Mouse (Mus musculus) T-helper 17 cell (primary cell): ENCODE measurements around the gene Olfr681.
"Not testable (repeated sequence)": the region's sequence is repeated elsewhere in the genome, so short reads cannot be mapped to it uniquely, and the experiment has no call there.

Experiments
- in situ Hi-C, 2 experiments: fragments of 300-600 bp; cut with MboI, MseI; formaldehyde crosslinking; loops; 1 replicate in 1 of 2; 2 replicates in 1 of 2; pipeline ENCODE4 v1.15.1; 2025; ENCODE audit warnings: high pct_unique_total_duplicates in 2 of 2

Gene Olfr681

DNA sequence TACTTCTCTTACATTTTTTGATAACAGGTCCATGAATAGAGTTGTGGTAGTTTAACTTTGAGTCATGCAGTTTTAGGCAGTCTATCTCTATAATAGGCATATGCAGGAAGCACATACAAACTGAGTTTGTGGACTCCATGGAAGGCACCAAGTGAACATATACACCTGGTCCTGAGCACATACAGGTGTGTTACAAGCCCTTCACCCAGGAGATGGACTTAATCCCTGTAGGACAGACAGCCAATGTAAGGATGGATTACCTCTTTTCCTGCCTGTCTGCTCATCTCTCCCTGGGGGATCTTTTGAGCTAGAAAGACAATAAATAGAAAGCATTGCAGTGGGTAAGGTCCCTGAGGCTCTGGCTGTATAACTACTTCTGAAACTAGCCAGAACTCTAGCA, at the start of gene Olfr681:
Gene Olfr681, plus strand, starts transcription at position 301 of the 400 bp plus-strand sequence.
- in situ Hi-C loops = no loop called here

DNA sequence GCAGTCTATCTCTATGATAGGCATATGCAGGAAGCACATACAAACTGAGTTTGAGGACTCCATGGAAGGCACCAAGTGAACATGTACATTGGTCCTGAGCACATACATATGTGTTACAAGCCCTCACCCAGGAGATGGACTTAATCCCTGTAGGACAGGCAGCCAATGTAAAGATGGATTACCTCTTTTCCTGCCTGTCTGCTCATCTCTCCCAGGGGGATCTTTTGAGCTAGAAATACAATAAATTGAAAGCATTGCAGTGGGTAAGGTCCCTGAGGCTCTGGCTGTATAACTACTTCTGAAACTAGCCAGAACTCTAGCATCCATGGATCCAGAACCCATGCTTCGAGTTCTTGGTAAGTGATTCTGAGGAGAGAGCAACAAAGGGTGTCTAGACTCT, 35.7 kb upstream of the Olfr681 start, which contains the start of gene Olfr679:
Gene Olfr679, plus strand, starts transcription at position 301 of the 400 bp plus-strand sequence.
- in situ Hi-C loops = no loop called here

DNA sequence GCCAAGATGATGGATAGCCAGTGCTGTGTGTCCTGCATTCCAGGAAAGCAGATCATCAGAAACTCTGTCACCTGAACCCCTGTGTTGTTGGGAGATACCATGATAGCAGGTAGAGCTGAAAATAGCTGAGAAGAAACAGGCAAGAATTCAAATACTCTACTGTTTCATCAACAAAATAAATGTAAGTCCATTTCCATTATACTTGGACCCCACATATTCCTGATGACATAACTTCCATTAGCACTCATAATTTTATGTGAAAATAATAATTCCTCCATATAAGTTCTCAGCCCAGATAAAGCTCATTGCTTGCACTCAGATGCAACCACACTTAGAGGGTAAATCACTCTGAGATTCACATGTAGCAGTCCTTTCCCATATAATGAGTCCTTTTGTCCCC, 23.9 kb upstream of the Olfr681 start, which contains the start of gene Olfr680-ps1:
Gene Olfr680-ps1, minus strand, starts transcription at position 101 of the 400 bp plus-strand sequence.
- in situ Hi-C loops = not testable (repeated sequence)

DNA sequence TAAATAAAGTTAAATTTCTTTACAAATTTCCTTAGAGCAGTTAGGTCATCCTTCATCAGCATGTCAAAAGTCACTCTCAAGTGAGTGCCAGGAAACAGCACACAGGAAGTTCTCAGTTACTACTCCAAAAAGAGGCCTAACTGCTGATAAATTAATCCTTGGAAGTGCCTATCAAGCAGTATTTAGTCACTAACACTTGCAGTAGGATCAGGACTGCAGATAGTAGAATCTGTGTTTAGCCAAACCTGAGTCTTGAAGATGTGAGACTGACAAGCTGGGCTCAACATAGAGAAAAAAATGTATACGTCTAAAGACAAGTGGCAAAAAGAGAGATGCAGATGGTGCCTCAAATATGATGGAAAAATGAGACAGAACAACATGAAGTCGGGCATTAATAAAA, 24.6 kb downstream of the Olfr681 start:
- in situ Hi-C loops = no loop called here

DNA sequence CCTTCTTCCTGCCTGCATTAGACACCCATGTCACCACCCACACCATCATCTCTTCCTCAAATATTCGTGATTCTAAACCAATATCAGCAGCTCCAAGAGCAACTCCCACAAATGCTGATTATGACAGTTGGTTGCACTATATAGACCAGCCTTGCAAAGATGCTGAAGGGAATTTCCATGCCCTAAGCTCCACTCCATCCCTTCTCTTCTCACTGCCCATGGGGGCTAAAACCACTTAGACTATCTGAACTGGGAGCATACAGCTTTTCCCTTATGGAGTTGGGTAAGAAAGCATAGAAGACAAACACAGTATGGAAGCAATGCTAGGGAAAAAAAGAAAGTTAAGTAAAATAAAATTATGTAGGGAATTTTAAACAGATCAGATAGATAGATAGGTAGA, 30.3 kb downstream of the Olfr681 start, which contains the start of gene Olfr683:
Gene Olfr683, minus strand, starts transcription at position 101 of the 400 bp plus-strand sequence.
- in situ Hi-C loops = no loop called here

DNA sequence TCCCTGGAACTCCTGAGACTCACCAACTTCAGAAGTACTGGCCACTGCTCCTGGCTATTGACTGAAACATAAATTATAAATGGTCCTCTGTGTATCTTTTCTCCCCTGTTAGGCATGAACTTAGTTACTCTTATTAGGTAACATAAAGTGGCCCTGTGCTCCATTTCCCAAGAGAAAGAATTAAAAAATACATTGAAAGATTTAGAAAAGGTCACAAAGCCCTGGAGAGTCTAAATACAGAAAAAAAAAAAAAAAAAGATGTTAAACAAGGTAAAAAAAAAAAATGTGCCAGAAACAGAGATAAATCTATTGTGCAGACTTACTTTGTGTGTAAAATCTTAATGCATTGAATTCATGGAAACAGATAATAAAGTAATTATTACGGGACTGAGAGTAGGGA, 46.9 kb downstream of the Olfr681 start, which contains the start of gene Olfr684:
Gene Olfr684, minus strand, starts transcription at position 101 of the 400 bp plus-strand sequence.
- in situ Hi-C loops = no loop called here

DNA sequence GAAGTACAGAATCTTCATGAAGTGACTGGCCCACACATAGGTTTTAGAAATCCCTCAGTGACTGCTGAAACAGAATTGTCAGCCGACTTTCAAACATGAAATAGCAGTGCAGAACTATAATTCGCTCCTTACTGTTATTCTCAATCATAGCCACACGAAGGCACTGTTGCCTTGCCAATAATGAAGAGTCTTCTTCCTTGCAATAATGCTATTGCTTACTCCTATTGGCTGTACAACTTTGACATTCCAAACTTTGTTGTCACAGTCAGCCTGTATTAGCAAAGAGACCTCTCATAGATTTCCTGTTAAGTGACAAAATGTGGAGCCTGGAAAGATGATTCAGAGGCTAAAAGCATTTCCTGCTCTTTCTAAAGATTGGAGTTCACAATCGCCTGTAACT, 54.1 kb downstream of the Olfr681 start:
- in situ Hi-C loops = no loop called here
